Mouse (Mus musculus) fat pad, adult 2 months (tissue): ENCODE measurements around the gene Mup12.
"Not testable (repeated sequence)": the region's sequence is repeated elsewhere in the genome, so short reads cannot be mapped to it uniquely, and the experiment has no call there.

Experiments
- DNase-seq: peaks from one replicate; pipeline ENCODE4 v3.0.0-alpha.2; 2011; ENCODE audit warnings: low read depth, low spot score; ENCODE audit errors: extremely low read depth

Gene Mup12

DNA sequence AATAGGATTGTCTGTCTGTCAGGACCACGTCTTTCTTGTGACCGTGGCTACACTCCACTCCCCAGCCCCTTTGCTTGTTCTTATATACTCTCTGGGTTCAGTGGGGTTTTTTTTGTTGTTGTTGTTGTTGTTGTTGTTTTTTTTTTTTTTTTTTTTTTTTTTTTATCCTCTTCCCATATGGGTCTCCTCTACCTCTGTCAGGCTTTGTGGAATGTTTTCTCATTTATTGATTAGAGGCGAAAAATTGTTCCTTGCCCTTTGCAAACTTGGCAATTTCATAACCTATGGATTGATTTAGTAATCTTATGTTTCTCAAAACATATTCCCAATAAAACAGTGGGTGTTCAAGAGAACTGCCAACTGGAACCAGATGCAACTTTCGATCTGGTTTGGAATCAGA is at the start of gene Mup12:
TSS of gene Mup12 (minus strand) at position 101 of the 400 bp plus-strand sequence.
- not testable (repeated sequence) for DNase-seq
